Mouse (Mus musculus) E14TG2a.4 (cell line): ENCODE data around the gene Prf1.

Source experiments
- CTCF ChIP-seq: conservative IDR thresholded peaks from 2 replicates; pipeline ENCODE4 v1.5.1; 2014; ENCODE audit warnings: low read length
- NANOG ChIP-seq: IDR thresholded peaks from 2 replicates; pipeline ENCODE4 v1.6.1; 2014; ENCODE audit warnings: borderline replicate concordance, low read length, mixed read lengths

DNA sequence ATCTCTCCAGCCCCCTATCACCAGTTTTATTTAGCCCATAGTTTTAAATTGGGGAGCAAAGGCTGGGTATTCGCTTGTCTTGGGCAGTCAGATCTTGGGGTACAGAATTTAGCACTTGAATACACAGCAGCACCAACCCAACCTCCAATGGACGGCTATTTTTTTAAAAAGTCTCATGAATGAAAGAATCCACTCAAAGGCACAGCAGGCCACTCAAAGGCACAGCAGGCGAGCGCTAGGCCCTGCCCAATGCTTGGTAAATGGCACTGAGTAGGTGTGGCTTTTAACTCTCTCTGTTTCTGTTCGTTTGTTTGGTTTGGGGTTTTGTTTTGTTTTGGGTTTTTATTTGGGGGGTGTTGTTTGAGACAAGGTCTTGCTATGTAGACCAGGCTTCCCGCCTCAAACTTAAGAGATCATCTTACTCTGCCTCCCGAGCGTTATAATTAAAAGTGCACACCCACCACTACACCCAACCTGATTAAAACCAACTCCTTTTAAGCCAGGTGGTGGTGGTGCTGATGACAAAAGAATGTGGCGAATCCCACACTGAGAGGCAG lies 17.8 kb downstream of the Prf1 start:
- TF ChIP-seq CTCF (0 out of 2 replicates have a peak, but pooled peaks have one; percentile 1), NANOG (peak; percentile 100)
